Mouse (Mus musculus) forebrain, embryonic 13.5 days (tissue): ENCODE results near the gene Hist1h2aa. TPM values are rescaled to one million over a fixed set of nuclear protein-coding genes. Genes with fewer than 3 reads are reported as not detected.

Source experiments
- ATAC-seq: fragments of 200-750 bp; cut with Nextera tagmentation; 2 replicates; pipeline ENCODE4 v1.8.0; 2017
- H3K27ac ChIP-seq: fragments of 300-500 bp; sonication (generic); 2 replicates; pipeline ENCODE4 v1.5.1; 2015; ENCODE audit warnings: inconsistent platforms, mild to moderate bottlenecking, moderate library complexity
- H3K27me3 ChIP-seq: fragments of 300-500 bp; sonication (generic); 2 replicates; pipeline ENCODE4 v1.6.1; 2015; ENCODE audit warnings: mild to moderate bottlenecking, inconsistent platforms
- H3K36me3 ChIP-seq: fragments of 300-500 bp; sonication (generic); 2 replicates; pipeline ENCODE4 v1.6.1; 2015; ENCODE audit warnings: mild to moderate bottlenecking, inconsistent platforms; ENCODE audit not compliant: poor library complexity, severe bottlenecking
- H3K4me1 ChIP-seq: fragments of 300-500 bp; sonication (generic); 2 replicates; pipeline ENCODE4 v1.6.1; 2015; ENCODE audit warnings: inconsistent platforms
- H3K4me2 ChIP-seq: fragments of 300-500 bp; sonication (generic); 2 replicates; pipeline ENCODE4 v1.6.1; 2015; ENCODE audit warnings: inconsistent platforms, mild to moderate bottlenecking, moderate library complexity
- H3K4me3 ChIP-seq: fragments of 300-500 bp; sonication (generic); 2 replicates; pipeline ENCODE4 v1.5.1; 2015; ENCODE audit warnings: mild to moderate bottlenecking, inconsistent platforms
- H3K9ac ChIP-seq: fragments of 300-500 bp; sonication (generic); 2 replicates; pipeline ENCODE4 v1.6.1; 2015; ENCODE audit warnings: mild to moderate bottlenecking, inconsistent platforms
- H3K9me3 ChIP-seq: fragments of 300-500 bp; sonication (generic); replicated peaks from 2 replicates; pipeline ENCODE4 v1.6.1; 2016; ENCODE audit warnings: inconsistent platforms
- whole genome bisulfite sequencing: fragments of 180-500 bp; shearing (Covaris S2); methylation state at CpG from one replicate; pipeline ENCODE4 v1.1.7; 2015; 5-methylcytosine and 5-hydroxymethylcytosine counted together
- polyA plus RNA-seq: library from polyadenylated mRNA; unstranded; fragments of >200 nt; fragmentation: Nextera tagmentation; extraction: Ambion mirVana; gene quantifications from 2 replicates; pipeline ENCODE4 v1.2.1, GENCODE M21; 2015

Hist1h2aa gene
- not detected in 2 replicates for polyA plus RNA-seq

- WGBS = 94% methylated on average over 10 of the region's 10 CpGs
Measured at GRCm38 (mm10) chr13:23934211-23934520, at the start of gene Hist1h2aa. Gene Hist1h2aa, plus strand, starts transcription at chr13:23934462.

GRCm38 (mm10) chr13:23885540-23885939, 48.7 kb upstream of the Hist1h2aa start:
- H3K9ac ChIP-seq = no peak overlapping the region
- WGBS = 32% methylated on average over 2 of the region's 2 CpGs
- H3K9me3 ChIP-seq = no peaks in the 10 kb centered on the region
- H3K36me3 ChIP-seq = no peaks in the 10 kb centered on the region
- no peak overlapping the region for H3K4me2 ChIP-seq
- ATAC-seq = peak; percentile 67; the same call in 1 of the 2 replicates
- H3K4me1 ChIP-seq = no peaks in the 10 kb centered on the region
- H3K27me3 ChIP-seq = no peaks in the 10 kb centered on the region
- H3K27ac ChIP-seq = no peak overlapping the region
- H3K4me3 ChIP-seq = no peak overlapping the region

More at GRCm38 (mm10) chr13:23934211-23934520, at the start of gene Hist1h2aa:
- Histone ChIP-seq H3K4me2 (no peak within 1 kb of the TSS), H3K4me3 (no peak within 1 kb of the TSS), H3K4me1 (no peaks in the 10 kb centered on the region), H3K27ac (no peak within 1 kb of the TSS), H3K9ac (no peak within 1 kb of the TSS), H3K9me3 (no peaks in the 10 kb centered on the region), H3K27me3 (no peaks in the 10 kb centered on the region), H3K36me3 (no peaks in the 10 kb centered on the region)
- no peak for ATAC-seq

- no peak overlapping the region for H3K27ac ChIP-seq
- H3K9ac ChIP-seq = no peak overlapping the region
- no peak overlapping the region for H3K4me2 ChIP-seq
- no peaks in the 10 kb centered on the region for H3K9me3 ChIP-seq
- no peaks in the 10 kb centered on the region for H3K27me3 ChIP-seq
- no peaks in the 10 kb centered on the region for H3K36me3 ChIP-seq
- 83% methylated on average over 3 of the region's 3 CpGs for WGBS
- no peak overlapping the region for H3K4me3 ChIP-seq
- H3K4me1 ChIP-seq = no peaks in the 10 kb centered on the region
- ATAC-seq = no peak
Measured at GRCm38 (mm10) chr13:23887026-23887725, 47.1 kb upstream of the Hist1h2aa start.

DNA sequence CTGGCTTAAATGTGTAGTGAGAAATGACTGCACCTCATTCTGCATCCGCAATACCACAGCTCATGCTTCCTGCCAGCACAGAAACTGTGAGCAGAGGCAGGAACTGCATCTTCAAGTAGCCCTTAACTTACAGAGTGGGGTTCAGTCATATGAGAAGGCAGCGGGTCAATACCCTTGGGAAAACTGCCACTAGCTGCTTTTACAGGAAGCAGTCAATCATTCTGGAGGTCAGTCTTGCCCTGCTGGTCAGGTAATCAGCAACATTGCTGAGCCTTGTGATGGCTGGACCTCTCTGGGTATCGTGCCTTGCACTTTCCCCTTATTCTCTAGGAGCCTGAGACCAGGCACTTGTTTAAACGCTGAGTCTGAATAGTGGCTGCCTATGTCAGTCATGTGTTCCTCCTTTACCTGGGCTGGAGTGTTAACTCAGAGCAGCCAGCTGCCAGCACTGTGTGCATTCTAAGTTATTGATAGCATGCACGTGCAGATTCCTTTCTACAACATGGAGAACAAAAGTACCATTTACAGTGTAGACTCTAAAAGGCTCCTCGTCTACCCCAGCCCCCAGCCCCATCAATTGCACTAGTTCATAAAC, 45.2 kb upstream of the Hist1h2aa start:
- no peak overlapping the region for H3K9ac ChIP-seq
- WGBS = 76% methylated on average over 6 of the region's 6 CpGs
- no peaks in the 10 kb centered on the region for H3K9me3 ChIP-seq
- H3K4me1 ChIP-seq = peaks cover 6% of the 10 kb centered on the region
- no peak for ATAC-seq
- no peaks in the 10 kb centered on the region for H3K36me3 ChIP-seq
- H3K4me3 ChIP-seq = no peak overlapping the region
- H3K27ac ChIP-seq = no peak overlapping the region
- H3K27me3 ChIP-seq = no peaks in the 10 kb centered on the region
- no peak overlapping the region for H3K4me2 ChIP-seq

DNA sequence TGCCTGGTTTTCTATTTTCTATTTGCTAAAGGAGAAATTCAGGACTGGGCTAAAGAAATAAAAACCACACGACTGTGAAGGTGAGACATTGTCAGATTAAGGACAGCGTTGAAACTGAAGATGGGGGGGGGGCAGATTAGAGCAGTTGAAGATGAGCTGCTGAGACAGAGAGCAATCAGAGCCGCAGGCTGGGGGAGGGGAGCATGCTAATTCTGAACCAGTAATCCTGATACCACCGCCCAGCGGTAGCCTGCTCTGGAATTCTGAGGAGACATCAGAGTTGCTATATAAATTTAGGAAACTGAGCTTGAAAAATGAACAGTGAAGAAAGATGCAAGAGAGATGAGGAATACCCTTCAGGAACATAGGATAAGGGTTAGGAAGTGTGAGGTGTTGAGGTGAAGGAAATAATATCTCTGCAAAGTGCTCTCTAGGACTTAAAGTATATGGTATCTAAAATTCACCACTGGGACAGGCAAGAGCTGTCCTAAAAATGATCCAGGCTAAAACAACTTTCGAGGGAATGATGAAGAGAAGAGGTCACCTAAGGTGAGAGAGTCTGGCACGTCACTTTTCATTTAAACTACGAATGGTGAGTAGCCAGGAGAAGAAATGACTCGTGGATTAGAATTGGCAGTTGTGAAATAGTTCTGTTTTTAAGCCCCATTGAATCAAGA, 41.5 kb upstream of the Hist1h2aa start:
- H3K4me2 ChIP-seq = no peak overlapping the region
- H3K4me3 ChIP-seq = no peak overlapping the region
- no peak overlapping the region for H3K27ac ChIP-seq
- no peak overlapping the region for H3K9ac ChIP-seq
- no peaks in the 10 kb centered on the region for H3K9me3 ChIP-seq
- H3K4me1 ChIP-seq = peaks cover 6% of the 10 kb centered on the region
- H3K36me3 ChIP-seq = no peaks in the 10 kb centered on the region
- no peak for ATAC-seq
- WGBS = 17% methylated on average over 9 of the region's 9 CpGs
- H3K27me3 ChIP-seq = no peaks in the 10 kb centered on the region

GRCm38 (mm10) chr13:23893269-23893593, 41.0 kb upstream of the Hist1h2aa start:
- Histone ChIP-seq H3K4me2 (no peak overlapping the region), H3K9me3 (no peaks in the 10 kb centered on the region), H3K27me3 (no peaks in the 10 kb centered on the region), H3K27ac (no peak overlapping the region), H3K4me3 (no peak overlapping the region), H3K9ac (no peak overlapping the region), H3K4me1 (peaks cover 6% of the 10 kb centered on the region), H3K36me3 (no peaks in the 10 kb centered on the region)
- 17% methylated on average over 4 of the region's 4 CpGs for WGBS
- peak; percentile 68 for ATAC-seq

- Histone ChIP-seq H3K4me2 (no peak overlapping the region), H3K9ac (no peak overlapping the region), H3K27me3 (no peaks in the 10 kb centered on the region), H3K9me3 (no peaks in the 10 kb centered on the region), H3K36me3 (no peaks in the 10 kb centered on the region), H3K27ac (no peak overlapping the region), H3K4me1 (peaks cover 2% of the 10 kb centered on the region), H3K4me3 (no peak overlapping the region)
- ATAC-seq = no peak
- WGBS = 48% methylated on average over 6 of the region's 6 CpGs
Measured at GRCm38 (mm10) chr13:23898242-23898641, 36.0 kb upstream of the Hist1h2aa start.

- H3K36me3 ChIP-seq = no peaks in the 10 kb centered on the region
- no peaks in the 10 kb centered on the region for H3K9me3 ChIP-seq
- no peak overlapping the region for H3K9ac ChIP-seq
- no peak overlapping the region for H3K27ac ChIP-seq
- H3K27me3 ChIP-seq = no peaks in the 10 kb centered on the region
- H3K4me1 ChIP-seq = no peaks in the 10 kb centered on the region
- H3K4me3 ChIP-seq = no peak overlapping the region
- H3K4me2 ChIP-seq = no peak overlapping the region
- WGBS = 98% methylated on average over 5 of the region's 5 CpGs
- ATAC-seq = no peak
Measured at GRCm38 (mm10) chr13:23906906-23907305, 27.4 kb upstream of the Hist1h2aa start.

DNA sequence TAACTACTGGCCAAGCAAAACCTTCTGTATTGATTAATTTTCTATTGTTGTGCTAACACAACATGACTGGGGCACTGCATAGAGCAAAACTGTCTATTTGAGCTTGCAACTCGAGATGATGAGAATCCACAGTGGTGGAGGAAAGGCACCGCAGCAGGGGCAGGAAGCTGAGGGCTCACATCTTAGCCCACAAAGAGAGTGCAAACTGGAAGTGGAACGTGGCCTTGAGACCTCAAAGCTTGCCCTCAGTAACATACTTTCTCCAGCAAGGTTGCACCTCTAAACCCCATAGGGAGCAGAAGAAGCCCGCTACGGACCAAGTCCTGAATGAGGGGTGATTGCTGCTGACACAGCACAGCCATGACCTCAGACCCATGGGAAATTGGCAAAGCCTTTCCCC, 24.1 kb upstream of the Hist1h2aa start:
- Histone ChIP-seq H3K27me3 (no peaks in the 10 kb centered on the region), H3K4me1 (no peaks in the 10 kb centered on the region), H3K4me2 (no peak overlapping the region), H3K36me3 (no peaks in the 10 kb centered on the region), H3K9me3 (no peaks in the 10 kb centered on the region), H3K27ac (no peak overlapping the region), H3K4me3 (no peak overlapping the region), H3K9ac (no peak overlapping the region)
- no peak for ATAC-seq
- WGBS = 86% methylated on average over 5 of the region's 5 CpGs

- no peak overlapping the region for H3K27ac ChIP-seq
- no peaks in the 10 kb centered on the region for H3K9me3 ChIP-seq
- no peaks in the 10 kb centered on the region for H3K36me3 ChIP-seq
- no peaks in the 10 kb centered on the region for H3K27me3 ChIP-seq
- WGBS = 94% methylated on average over 5 of the region's 5 CpGs
- H3K4me2 ChIP-seq = no peak overlapping the region
- no peak overlapping the region for H3K4me3 ChIP-seq
- H3K4me1 ChIP-seq = no peaks in the 10 kb centered on the region
- no peak for ATAC-seq
- no peak overlapping the region for H3K9ac ChIP-seq
Measured at GRCm38 (mm10) chr13:23911335-23911734, 22.9 kb upstream of the Hist1h2aa start.

GRCm38 (mm10) chr13:23913791-23914306, 20.4 kb upstream of the Hist1h2aa start:
- WGBS = 58% methylated on average over 6 of the region's 6 CpGs
- no peak for ATAC-seq
- Histone ChIP-seq H3K27ac (no peak overlapping the region), H3K4me3 (no peak overlapping the region), H3K9ac (no peak overlapping the region), H3K4me2 (no peak overlapping the region), H3K9me3 (no peaks in the 10 kb centered on the region), H3K36me3 (no peaks in the 10 kb centered on the region), H3K4me1 (no peaks in the 10 kb centered on the region), H3K27me3 (no peaks in the 10 kb centered on the region)

DNA sequence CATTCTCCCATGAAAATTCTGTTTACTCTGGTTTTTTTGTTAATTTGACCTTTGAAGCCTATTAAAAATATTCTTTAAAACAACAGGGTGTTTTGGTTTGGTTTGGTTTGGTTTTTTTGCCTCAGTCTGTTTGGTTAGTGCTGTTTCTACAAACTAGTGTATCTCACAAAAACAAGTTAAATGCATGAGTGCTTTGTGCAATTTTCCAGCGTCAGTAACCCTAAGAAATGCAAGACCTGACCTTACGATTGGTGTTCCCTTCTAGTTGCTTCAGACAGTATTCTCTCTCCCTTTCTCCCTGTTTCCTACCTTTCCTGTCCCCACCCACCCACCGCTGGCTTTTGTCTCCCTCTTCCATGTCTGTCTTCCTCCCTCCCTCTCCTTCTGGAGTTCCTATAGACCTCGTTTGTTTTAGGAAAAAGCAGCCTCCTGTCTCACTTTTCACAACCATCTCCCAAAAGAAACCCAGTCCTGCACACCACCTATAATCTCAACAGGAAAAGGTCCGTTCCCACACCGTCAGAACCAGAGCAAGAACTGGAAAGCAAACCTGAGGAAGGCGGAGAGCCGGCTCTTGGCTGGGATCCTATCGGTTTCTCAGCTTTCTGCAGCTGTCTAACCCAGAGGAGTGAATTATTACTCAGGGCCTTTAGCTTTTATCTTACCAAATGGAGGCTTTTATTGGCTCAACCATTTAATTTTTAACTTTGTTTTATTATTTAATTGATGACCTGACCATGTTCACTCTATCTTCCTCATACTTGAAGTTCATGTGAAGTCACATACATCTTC, 19.7 kb upstream of the Hist1h2aa start, which contains the start of gene Slc17a4:
Gene Slc17a4 (minus strand): TSS at position 634 of the 792 bp plus-strand sequence.
- 76% methylated on average over 9 of the region's 9 CpGs for WGBS
- Histone ChIP-seq H3K9me3 (no peaks in the 10 kb centered on the region), H3K9ac (no peak within 1 kb of the TSS), H3K27ac (no peak within 1 kb of the TSS), H3K4me2 (no peak within 1 kb of the TSS), H3K27me3 (no peaks in the 10 kb centered on the region), H3K36me3 (no peaks in the 10 kb centered on the region), H3K4me1 (no peaks in the 10 kb centered on the region), H3K4me3 (no peak within 1 kb of the TSS)
- ATAC-seq = no peak
